Mouse (Mus musculus): ENCODE data around the gene BC017158.

BC017158 gene

GRCm38 (mm10) chr7:128254978-128255377 lies 43.0 kb downstream of the BC017158 start:
- DNase-seq, result no peak

GRCm38 (mm10) chr7:128252609-128253008 lies 45.4 kb downstream of the BC017158 start:
- peak; percentile 77 for DNase-seq

- DNase-seq, result no peak
Measured at GRCm38 (mm10) chr7:128251946-128252345, 46.0 kb downstream of the BC017158 start.

- no peak for DNase-seq
Measured at GRCm38 (mm10) chr7:128249998-128250397, 48.0 kb downstream of the BC017158 start.

- no peak for DNase-seq
Measured at GRCm38 (mm10) chr7:128248081-128249042, 49.6 kb downstream of the BC017158 start.

GRCm38 (mm10) chr7:128247443-128247842 lies 50.5 kb downstream of the BC017158 start:
- DNase-seq, result peak; percentile 90

- DNase-seq, result peak; percentile 53
Measured at GRCm38 (mm10) chr7:128246496-128247391, 51.2 kb downstream of the BC017158 start, which contains the start of gene Tgfb1i1. TSS of gene Tgfb1i1 (plus strand) at chr7:128246812.

GRCm38 (mm10) chr7:128245547-128245946 lies 52.4 kb downstream of the BC017158 start:
- no peak for DNase-seq

- DNase-seq, result no peak
Measured at GRCm38 (mm10) chr7:128244410-128245025, 53.5 kb downstream of the BC017158 start.

GRCm38 (mm10) chr7:128243921-128244320 lies 54.0 kb downstream of the BC017158 start:
- no peak for DNase-seq

- no peak for DNase-seq
Measured at GRCm38 (mm10) chr7:128242331-128242730, 55.6 kb downstream of the BC017158 start.

GRCm38 (mm10) chr7:128240131-128240784 lies 57.7 kb downstream of the BC017158 start:
- no peak for DNase-seq

- DNase-seq, result peak; percentile 51
Measured at GRCm38 (mm10) chr7:128238991-128239390, 59.0 kb downstream of the BC017158 start.

- DNase-seq, result peak; percentile 99
Measured at GRCm38 (mm10) chr7:128237927-128238778, 59.8 kb downstream of the BC017158 start, which contains the start of gene 9130023H24Rik. TSS of gene 9130023H24Rik (minus strand) at chr7:128238031.

- no peak for DNase-seq
Measured at GRCm38 (mm10) chr7:128237593-128237926, 60.4 kb downstream of the BC017158 start.

- peak; percentile 90 for DNase-seq
Measured at GRCm38 (mm10) chr7:128236856-128237592, 60.9 kb downstream of the BC017158 start, which contains the start of gene Armc5. TSS of gene Armc5 (plus strand) at chr7:128237342.

- DNase-seq, result no peak
Measured at GRCm38 (mm10) chr7:128236426-128236825, 61.5 kb downstream of the BC017158 start.

- DNase-seq, result no peak
Measured at GRCm38 (mm10) chr7:128235481-128235880, 62.5 kb downstream of the BC017158 start.

- DNase-seq, result no peak
Measured at GRCm38 (mm10) chr7:128234796-128235195, 63.2 kb downstream of the BC017158 start.

- no peak for DNase-seq
Measured at GRCm38 (mm10) chr7:128231741-128232140, 66.2 kb downstream of the BC017158 start.
